Mouse (Mus musculus) liver, embryonic 15.5 days (tissue): ENCODE results near the gene Ccl27b. TPM values are rescaled to one million over a fixed set of nuclear protein-coding genes. Genes with fewer than 3 reads are reported as not detected.
"Not testable (repeated sequence)": the region's sequence is repeated elsewhere in the genome, so short reads cannot be mapped to it uniquely, and the experiment has no call there.

Experiments
- ATAC-seq: fragments of 200-750 bp; cut with Nextera tagmentation; 2 replicates; pipeline ENCODE4 v1.8.0; 2017; ENCODE audit warnings: moderate number of reproducible peaks, mild to moderate bottlenecking, moderate library complexity; ENCODE audit not compliant: insufficient read depth
- H3K27ac ChIP-seq: fragments of 300-500 bp; sonication (generic); replicated peaks from 2 replicates; pipeline ENCODE4 v1.5.1; 2015; ENCODE audit warnings: mild to moderate bottlenecking, inconsistent platforms
- H3K27me3 ChIP-seq: fragments of 300-500 bp; sonication (generic); 2 replicates; pipeline ENCODE4 v1.6.1; 2015; ENCODE audit warnings: mild to moderate bottlenecking, inconsistent platforms
- H3K36me3 ChIP-seq: fragments of 300-500 bp; sonication (generic); replicated peaks from 2 replicates; pipeline ENCODE4 v1.6.1; 2015; ENCODE audit warnings: moderate library complexity, mild to moderate bottlenecking, inconsistent platforms
- H3K4me1 ChIP-seq: fragments of 300-500 bp; sonication (generic); replicated peaks from 2 replicates; pipeline ENCODE4 v1.6.1; 2015; ENCODE audit warnings: inconsistent platforms
- H3K4me2 ChIP-seq: fragments of 300-500 bp; sonication (generic); 2 replicates; pipeline ENCODE4 v1.6.1; 2015; ENCODE audit warnings: moderate library complexity, mild to moderate bottlenecking, inconsistent platforms
- H3K4me3 ChIP-seq: fragments of 300-500 bp; sonication (generic); replicated peaks from 2 replicates; pipeline ENCODE4 v1.5.1; 2015; ENCODE audit warnings: mild to moderate bottlenecking, inconsistent platforms
- H3K9ac ChIP-seq: fragments of 300-500 bp; sonication (generic); 2 replicates; pipeline ENCODE4 v1.6.1; 2015; ENCODE audit warnings: moderate library complexity, mild to moderate bottlenecking, inconsistent platforms
- H3K9me3 ChIP-seq: fragments of 300-500 bp; sonication (generic); replicated peaks from 2 replicates; pipeline ENCODE4 v1.6.1; 2016; ENCODE audit warnings: inconsistent platforms
- WGBS: fragments of 180-500 bp; shearing (Covaris S2); methylation state at CpG from one replicate; pipeline ENCODE4 v1.1.7; 2015; ENCODE audit warnings: mixed read lengths; ENCODE audit not compliant: insufficient replicate concordance; 5-methylcytosine and 5-hydroxymethylcytosine counted together
- polyA plus RNA-seq: library from polyadenylated mRNA; unstranded; fragments of >200 nt; fragmentation: Nextera tagmentation; extraction: Ambion mirVana; gene quantifications from 2 replicates; pipeline ENCODE4 v1.2.1, GENCODE M21; 2015

Ccl27b gene
- polyA plus RNA-seq: not detected in 2 replicates

DNA sequence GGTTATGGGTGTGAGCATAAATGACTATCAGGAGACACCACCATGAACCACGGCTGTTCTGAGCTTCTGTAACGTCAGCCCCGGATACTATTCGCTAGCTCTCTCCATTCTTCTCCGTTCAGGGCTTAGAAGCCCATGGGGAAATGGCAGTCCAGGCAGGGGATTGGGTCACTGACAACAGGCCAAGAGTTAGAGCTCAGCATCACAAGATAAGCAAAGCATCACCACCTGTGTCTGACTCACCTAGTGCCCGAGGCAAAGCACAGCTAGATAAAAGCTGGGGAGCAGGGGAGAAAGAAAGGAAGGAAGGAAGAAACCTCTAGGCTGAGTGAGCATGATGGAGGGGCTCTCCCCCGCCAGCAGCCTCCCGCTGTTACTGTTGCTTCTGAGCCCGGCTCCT lies at the start of gene Ccl27b:
Ccl27b (plus strand) TSS at position 301 of the 400 bp plus-strand sequence.
- ATAC-seq, H3K4me3 ChIP-seq: not testable (repeated sequence)
- no CpG with 5 or more reads among the region's 9 CpGs for WGBS

DNA sequence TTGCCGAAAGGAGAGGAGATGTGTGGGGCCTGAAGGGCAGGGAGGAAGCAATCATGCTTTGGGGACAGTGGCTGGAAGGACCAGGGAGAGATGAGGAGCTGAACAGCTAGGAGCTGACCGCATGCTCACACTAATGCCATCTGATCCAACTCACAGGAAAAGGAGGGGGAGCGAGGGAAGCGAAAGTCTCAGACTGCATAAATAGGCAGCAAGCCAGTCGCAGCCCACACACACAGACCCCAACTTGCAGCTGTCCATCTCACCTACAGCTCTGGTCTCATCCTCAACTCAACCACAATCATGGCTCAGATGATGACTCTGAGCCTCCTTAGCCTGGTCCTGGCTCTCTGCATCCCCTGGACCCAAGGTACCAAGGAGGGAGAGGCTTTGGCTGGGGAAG lies 43.2 kb upstream of the Ccl27b start, which contains the start of gene Gm10591:
Gm10591 (plus strand) TSS at position 301 of the 400 bp plus-strand sequence.
- not testable (repeated sequence) for H3K4me1 ChIP-seq, ATAC-seq
- no CpG with 5 or more reads among the region's 5 CpGs for WGBS

More for the DNA sequence above, at the start of gene Ccl27b:
- H3K27ac ChIP-seq, H3K27me3 ChIP-seq, H3K4me1 ChIP-seq, H3K4me2 ChIP-seq, H3K36me3 ChIP-seq, H3K9ac ChIP-seq, H3K9me3 ChIP-seq: not testable (repeated sequence)

DNA sequence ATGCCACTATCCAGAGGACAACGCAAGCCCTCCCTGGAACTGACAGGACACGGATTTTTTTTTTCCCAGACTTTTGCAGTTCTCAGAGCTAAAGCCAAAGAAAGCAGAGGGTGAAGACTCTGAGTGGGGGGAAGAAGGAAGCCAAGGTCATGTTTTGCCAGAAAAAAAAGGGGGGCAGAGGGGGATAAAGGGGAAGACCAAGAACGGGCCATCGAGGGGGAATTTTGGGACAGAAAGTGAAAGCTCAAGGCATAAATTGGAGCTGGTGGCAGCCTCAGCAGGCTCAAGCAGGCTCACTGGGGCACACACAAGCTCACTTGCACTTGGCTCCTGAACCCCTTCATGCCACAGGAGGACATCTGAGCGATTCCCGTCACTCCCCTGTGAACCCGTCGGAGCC lies 25.6 kb upstream of the Ccl27b start, which contains the start of gene Gm2564:
Gm2564 (plus strand) TSS at position 301 of the 400 bp plus-strand sequence.
- not testable (repeated sequence) for H3K4me2 ChIP-seq, H3K27ac ChIP-seq, H3K36me3 ChIP-seq, H3K4me1 ChIP-seq, H3K27me3 ChIP-seq, H3K4me3 ChIP-seq, H3K9me3 ChIP-seq, ATAC-seq, H3K9ac ChIP-seq
- no CpG with 5 or more reads among the region's 8 CpGs for WGBS

More for the DNA sequence above, 43.2 kb upstream of the Ccl27b start, which contains the start of gene Gm10591:
- not testable (repeated sequence) for H3K36me3 ChIP-seq, H3K27me3 ChIP-seq, H3K27ac ChIP-seq, H3K9ac ChIP-seq, H3K4me3 ChIP-seq, H3K9me3 ChIP-seq, H3K4me2 ChIP-seq

DNA sequence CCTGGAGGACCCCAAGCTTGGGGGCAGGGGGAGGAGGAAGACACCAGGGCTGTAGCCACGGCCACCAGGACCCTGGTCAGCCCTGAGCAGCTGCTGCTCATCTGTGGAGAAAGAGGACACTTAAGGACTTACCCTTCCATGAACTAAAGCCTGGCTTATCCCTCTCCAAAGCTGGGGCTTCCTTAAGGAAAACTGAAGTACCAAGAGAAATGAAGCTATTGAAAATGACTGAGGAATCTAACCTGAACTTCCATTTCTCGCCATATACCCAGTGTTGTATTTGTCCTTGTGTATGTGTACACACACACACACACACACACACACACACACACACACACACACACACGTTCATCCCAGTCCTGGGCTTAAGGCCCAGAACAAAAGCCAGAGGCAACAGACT lies 6.7 kb downstream of the Ccl27b start, which contains the start of gene Il11ra2:
Il11ra2 (minus strand) TSS at position 101 of the 400 bp plus-strand sequence.
- not testable (repeated sequence) for H3K27ac ChIP-seq, H3K36me3 ChIP-seq, ATAC-seq, H3K4me3 ChIP-seq, H3K4me2 ChIP-seq, H3K9me3 ChIP-seq, H3K9ac ChIP-seq, H3K4me1 ChIP-seq, H3K27me3 ChIP-seq
- WGBS: no CpG with 5 or more reads among the region's 3 CpGs

DNA sequence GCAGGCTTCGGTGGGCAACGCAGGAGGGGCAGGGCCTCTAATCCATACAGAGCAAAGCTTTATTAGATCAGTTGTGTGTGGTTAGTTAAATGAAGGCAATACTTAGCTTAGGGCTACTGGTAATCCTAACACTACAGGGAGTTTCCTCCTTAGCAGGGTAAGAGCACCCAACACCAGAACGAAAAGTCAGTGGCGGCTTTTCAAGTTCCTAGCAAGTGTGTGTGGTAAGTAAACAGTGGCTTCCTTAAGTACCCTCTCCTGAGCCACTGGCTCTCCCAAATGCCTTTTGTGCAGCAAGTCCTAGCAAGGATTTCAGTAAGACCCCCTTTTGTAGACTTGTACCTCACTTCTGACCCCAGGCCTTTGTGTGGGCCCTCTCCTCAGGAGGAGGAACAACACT lies 20.4 kb downstream of the Ccl27b start:
- not testable (repeated sequence) for H3K27ac ChIP-seq, H3K9me3 ChIP-seq, H3K36me3 ChIP-seq, H3K4me3 ChIP-seq, ATAC-seq, H3K27me3 ChIP-seq, H3K9ac ChIP-seq, H3K4me2 ChIP-seq, H3K4me1 ChIP-seq
- no CpG with 5 or more reads among the region's 4 CpGs for WGBS

DNA sequence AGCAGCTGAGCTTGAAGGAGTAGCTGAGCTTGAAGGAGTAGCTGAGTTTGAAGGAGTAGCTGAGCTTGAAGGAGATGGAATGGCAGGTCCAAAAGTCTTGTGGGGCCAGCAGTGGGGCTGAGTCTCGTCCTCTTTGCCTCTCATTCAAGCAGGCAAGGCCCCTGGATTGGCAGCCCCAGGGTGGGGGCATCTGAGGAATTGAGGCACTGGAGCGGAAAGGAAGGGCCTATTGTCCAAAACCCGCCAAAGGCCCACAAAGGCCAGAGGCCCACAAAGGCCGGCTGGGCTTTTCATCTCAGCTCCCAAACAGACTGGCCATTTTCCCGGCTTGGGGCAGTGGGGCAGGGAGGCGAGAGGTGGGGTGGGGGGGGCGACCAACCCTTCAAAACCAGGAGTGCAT lies 24.3 kb downstream of the Ccl27b start:
- H3K27ac ChIP-seq, H3K4me2 ChIP-seq, H3K36me3 ChIP-seq, H3K9me3 ChIP-seq, H3K9ac ChIP-seq, ATAC-seq, H3K4me3 ChIP-seq, H3K4me1 ChIP-seq, H3K27me3 ChIP-seq: not testable (repeated sequence)
- no CpG with 5 or more reads among the region's 7 CpGs for WGBS

DNA sequence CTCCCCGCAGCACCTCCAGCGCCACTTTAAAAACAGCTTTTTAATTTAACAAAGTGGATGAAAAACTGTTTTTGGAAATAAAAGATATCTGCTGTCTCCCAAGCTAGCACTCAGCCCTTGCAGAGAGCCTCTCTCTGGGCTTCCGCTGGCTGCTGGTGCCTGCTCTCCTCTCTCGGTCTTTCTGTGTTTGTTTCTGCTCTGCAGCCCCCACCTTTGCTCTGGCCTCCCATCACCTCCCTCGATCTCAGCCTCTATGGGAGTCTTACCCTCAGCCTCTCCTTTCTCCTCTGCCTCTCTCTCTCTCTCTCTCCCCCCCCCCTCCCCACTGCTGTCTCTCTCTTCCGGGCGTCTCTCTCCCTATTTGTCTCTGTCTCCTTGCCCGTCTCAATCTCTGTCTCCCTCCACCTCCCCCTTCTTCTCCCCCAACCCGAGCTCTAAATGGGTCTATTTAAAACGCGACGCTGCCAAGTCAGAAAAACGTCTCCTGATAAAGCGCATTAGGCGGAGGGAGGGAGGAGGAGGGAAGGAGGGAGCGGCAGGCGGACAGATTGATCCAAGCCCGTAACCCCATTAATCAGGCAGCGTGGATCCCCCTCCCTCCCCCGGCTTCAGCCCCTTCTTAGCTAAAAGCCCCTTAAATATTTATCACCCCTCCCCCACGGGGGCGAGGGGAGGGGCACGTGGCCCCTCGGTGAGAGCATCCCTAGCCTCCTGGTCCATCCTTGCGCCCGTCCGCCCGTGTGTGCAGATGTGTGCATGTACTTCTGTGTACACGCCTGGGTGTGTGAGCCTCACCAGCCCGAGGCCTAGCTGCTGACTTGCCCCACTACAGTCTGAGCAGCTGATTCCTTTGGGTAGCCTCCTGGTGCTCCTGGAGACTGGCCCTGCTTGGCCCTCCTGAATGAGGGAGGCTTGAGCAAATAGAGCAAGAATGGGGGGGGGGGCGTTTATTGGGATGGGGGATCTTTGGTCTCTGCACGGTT lies 25.6 kb downstream of the Ccl27b start:
- H3K4me3 ChIP-seq, H3K4me2 ChIP-seq, H3K9me3 ChIP-seq, H3K27me3 ChIP-seq, H3K27ac ChIP-seq, ATAC-seq, H3K9ac ChIP-seq, H3K4me1 ChIP-seq, H3K36me3 ChIP-seq: not testable (repeated sequence)
- no CpG with 5 or more reads among the region's 32 CpGs for WGBS

DNA sequence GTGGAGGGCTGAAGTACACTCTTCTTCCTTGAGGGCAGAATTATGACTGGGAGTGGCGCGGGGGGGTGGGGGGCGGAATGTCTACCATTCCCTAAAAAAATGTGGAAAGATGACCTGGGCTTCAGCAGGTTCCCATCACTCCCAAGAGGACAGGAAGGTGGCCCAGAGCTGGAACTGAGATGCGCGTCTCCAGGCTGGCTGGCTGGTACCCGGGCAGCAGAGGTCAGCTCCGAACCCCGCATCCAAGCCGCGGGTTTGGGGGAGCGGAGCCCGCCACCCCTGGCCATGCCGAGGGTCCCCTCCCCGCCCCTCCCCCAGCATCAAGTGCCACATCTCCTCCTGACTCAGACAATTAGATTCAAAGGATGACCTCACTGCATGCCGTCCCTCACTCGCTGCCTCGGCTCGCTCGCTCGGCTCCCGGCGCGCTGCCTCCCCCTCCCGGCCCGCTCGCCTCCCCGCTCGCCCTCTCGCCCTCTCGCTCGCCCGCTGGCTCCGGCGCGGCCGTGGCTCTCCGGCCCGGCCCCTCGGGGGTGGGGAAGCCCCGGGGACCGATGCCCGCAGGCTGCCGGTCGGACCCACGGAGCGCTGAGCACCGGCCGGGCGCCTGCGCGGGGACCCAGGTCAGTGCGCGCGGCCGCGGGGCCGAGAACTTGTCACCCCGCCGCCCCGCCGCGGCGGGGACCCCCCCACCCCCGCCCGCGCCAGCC lies 26.6 kb downstream of the Ccl27b start:
- ATAC-seq, H3K4me3 ChIP-seq, H3K9me3 ChIP-seq, H3K4me2 ChIP-seq, H3K27ac ChIP-seq, H3K9ac ChIP-seq, H3K4me1 ChIP-seq, H3K27me3 ChIP-seq, H3K36me3 ChIP-seq: not testable (repeated sequence)
- WGBS: no CpG with 5 or more reads among the region's 66 CpGs

DNA sequence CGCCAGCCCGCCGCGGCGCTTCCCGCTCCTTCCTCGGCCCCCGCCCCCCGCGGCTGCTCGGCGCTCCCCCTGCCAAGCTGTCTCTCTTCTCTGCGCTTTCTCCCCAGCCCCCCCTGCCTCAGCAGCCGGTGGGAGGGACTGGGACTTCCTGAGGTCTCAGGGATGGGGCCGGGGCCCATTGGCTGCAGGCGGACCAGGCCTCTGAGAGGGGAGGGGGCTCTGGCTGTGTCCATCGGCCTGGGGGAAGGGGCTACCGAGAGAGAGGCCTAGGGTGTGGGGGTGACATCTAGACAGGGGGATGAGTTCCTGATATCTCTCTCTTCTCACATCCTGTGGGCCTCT lies 27.1 kb downstream of the Ccl27b start:
- no CpG with 5 or more reads among the region's 18 CpGs for WGBS
- ATAC-seq, H3K36me3 ChIP-seq, H3K27ac ChIP-seq, H3K4me3 ChIP-seq, H3K9me3 ChIP-seq, H3K9ac ChIP-seq, H3K4me2 ChIP-seq, H3K27me3 ChIP-seq, H3K4me1 ChIP-seq: not testable (repeated sequence)
